Mouse (Mus musculus) bone marrow macrophage, adult 2 months (primary cell): ENCODE measurements around the gene Cox10.

Experiments used
- CTCF ChIP-seq: IDR thresholded peaks from 2 replicates; pipeline ENCODE4 v1.5.1; 2012; ENCODE audit warnings: low read depth, mild to moderate bottlenecking, low read length, moderate library complexity
- POLR2A ChIP-seq: IDR thresholded peaks from 2 replicates; pipeline ENCODE4 v1.6.1; 2012; ENCODE audit warnings: mild to moderate bottlenecking, low read depth, low read length, borderline replicate concordance

- TF ChIP-seq CTCF = no peak
- no peak for TF ChIP-seq POLR2A
Observed at GRCm38 (mm10) chr11:63913936-63914335, 165.3 kb downstream of the Cox10 start.
